Mouse (Mus musculus) liver, adult (tissue): ENCODE results near the gene Bsdc1.

Experiments used
- GATA4 ChIP-seq: IDR thresholded peaks from 2 replicates; pipeline ENCODE4 v1.6.1; 2014; ENCODE audit warnings: mild to moderate bottlenecking, low read length; ENCODE audit not compliant: insufficient replicate concordance

Bsdc1 gene

GRCm38 (mm10) chr4:129502327-129502888 is 41.0 kb downstream of the Bsdc1 start:
- no peak for TF ChIP-seq GATA4

GRCm38 (mm10) chr4:129502901-129503444 is 41.6 kb downstream of the Bsdc1 start:
- TF ChIP-seq GATA4 = no peak

GRCm38 (mm10) chr4:129505511-129505910 is 44.1 kb downstream of the Bsdc1 start:
- TF ChIP-seq GATA4 = no peak

GRCm38 (mm10) chr4:129507434-129508236 is 46.3 kb downstream of the Bsdc1 start:
- no peak for TF ChIP-seq GATA4

GRCm38 (mm10) chr4:129508237-129508515 is 46.8 kb downstream of the Bsdc1 start:
- TF ChIP-seq GATA4 = no peak

GRCm38 (mm10) chr4:129508834-129509600 is 47.6 kb downstream of the Bsdc1 start:
- TF ChIP-seq GATA4 = no peak

GRCm38 (mm10) chr4:129509650-129510049 is 48.3 kb downstream of the Bsdc1 start:
- TF ChIP-seq GATA4 = no peak

GRCm38 (mm10) chr4:129510723-129511412 is 49.5 kb downstream of the Bsdc1 start:
- TF ChIP-seq GATA4 = no peak

GRCm38 (mm10) chr4:129511413-129512096 is 50.2 kb downstream of the Bsdc1 start:
- no peak for TF ChIP-seq GATA4

- TF ChIP-seq GATA4 = no peak
These were observed 51.8 kb downstream of the Bsdc1 start, which contains the start of gene Marcksl1 for GRCm38 (mm10) chr4:129513086-129513767. TSS of gene Marcksl1 (plus strand) at chr4:129513581.

GRCm38 (mm10) chr4:129513891-129514290 is 52.5 kb downstream of the Bsdc1 start:
- TF ChIP-seq GATA4 = no peak

- no peak for TF ChIP-seq GATA4
These were observed 53.0 kb downstream of the Bsdc1 start for GRCm38 (mm10) chr4:129514300-129514898.

GRCm38 (mm10) chr4:129516925-129517324 is 55.5 kb downstream of the Bsdc1 start:
- TF ChIP-seq GATA4 = no peak

- TF ChIP-seq GATA4 = no peak
These were observed 57.1 kb downstream of the Bsdc1 start for GRCm38 (mm10) chr4:129518519-129518918.
